Mouse (Mus musculus): ENCODE measurements around the gene Rhbg. TPM values are rescaled to one million over a fixed set of nuclear protein-coding genes. Genes with fewer than 3 reads are reported as not detected.
A peak's percentile ranks its signal among the peaks of the same experiment; 100 is the strongest.
"Not testable (repeated sequence)": the region's sequence is repeated elsewhere in the genome, so short reads cannot be mapped to it uniquely, and the experiment has no call there.

Rhbg gene
- polyA plus RNA-seq, 1 experiment from 2014 or later: 3.9 TPM

DNA sequence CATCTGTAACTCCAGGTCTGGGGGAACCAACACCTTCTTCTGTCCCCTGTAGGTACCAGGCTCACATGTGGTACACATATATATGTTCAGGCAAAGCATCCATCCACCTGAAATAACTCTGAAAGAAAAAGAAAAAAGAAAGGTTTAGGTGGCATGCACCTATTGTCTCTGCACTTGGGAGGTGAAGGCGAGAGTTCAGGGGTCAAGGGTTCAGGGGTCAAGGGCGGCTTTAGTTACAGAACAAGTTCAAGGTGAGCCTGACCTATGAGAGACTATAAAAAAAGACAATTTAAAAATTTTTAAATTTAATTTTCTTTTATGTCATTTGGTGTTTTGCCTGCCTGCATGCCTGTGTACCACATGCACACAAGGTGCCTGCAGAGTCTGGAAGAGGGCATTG lies 25.5 kb upstream of the Rhbg start:
- Histone ChIP-seq H3K4me2 (replicated peaks; ENCODE audit: low read depth, low read length) (0 out of 2 replicates have a peak overlapping the region, but pooled peaks have one; percentile 34), H3K36me3 (ENCODE audit: insufficient read depth, low read length) (no peaks in the 10 kb centered on the region), H3K9me3 (ENCODE audit: low read length) (no peaks in the 10 kb centered on the region), H3K4me3 (ENCODE audit: low read depth, low read length) (no peak overlapping the region), H3K27ac (ENCODE audit: low read length) (no peak overlapping the region), H3K9ac (replicated peaks; ENCODE audit: low read depth) (no peak overlapping the region), H3K27me3 (replicated peaks; ENCODE audit: insufficient read depth, low read length) (no peaks in the 10 kb centered on the region), H3K4me1 (ENCODE audit: insufficient read depth, low read depth, low read length) (no peaks in the 10 kb centered on the region)
- no peak for DNase-seq (ENCODE audit: low spot score)
- 92% methylated on average over 2 of the region's 2 CpGs for WGBS
- TF ChIP-seq EP300 (IDR thresholded peaks at IDR 0.05) (no peak), CTCF (IDR thresholded peaks at IDR 0.05) (no peak)
- no peak for ATAC-seq

DNA sequence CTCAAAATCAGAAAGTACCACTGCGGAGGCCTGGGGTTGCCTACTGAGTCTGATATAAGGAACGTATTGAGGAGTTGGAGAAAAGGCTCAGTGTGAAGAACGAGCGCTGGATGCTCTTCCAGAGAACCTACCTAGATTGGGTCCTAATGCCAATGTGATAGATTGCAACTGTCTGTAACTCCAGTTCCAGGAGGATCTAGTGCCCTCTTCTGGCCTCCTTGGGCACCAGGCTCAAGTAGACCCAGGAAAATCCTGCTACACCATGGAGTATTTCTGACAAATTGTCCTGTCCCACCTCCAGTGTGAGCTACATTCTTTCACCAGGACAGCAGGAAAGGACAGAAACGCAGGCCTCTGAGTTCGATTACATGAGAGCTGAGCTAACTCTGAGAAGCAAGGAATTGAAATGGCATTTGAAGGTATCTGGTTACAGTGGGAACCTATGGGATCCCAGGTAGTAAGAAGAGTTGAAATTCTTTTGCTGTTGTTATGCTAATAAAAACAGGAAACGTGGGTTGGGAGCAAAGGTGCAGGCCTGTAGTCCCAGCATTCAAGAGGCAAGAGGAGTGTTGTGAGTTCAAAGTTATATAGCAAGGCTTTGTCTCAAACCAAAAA lies 22.1 kb upstream of the Rhbg start:
- Histone ChIP-seq H3K27me3 (replicated peaks; ENCODE audit: insufficient read depth, low read length) (no peaks in the 10 kb centered on the region), H3K36me3 (ENCODE audit: insufficient read depth, low read length) (no peaks in the 10 kb centered on the region), H3K4me1 (ENCODE audit: insufficient read depth, low read depth, low read length) (no peaks in the 10 kb centered on the region), H3K4me2 (replicated peaks; ENCODE audit: low read depth, low read length) (no peak overlapping the region), H3K27ac (ENCODE audit: low read length) (no peak overlapping the region), H3K4me3 (ENCODE audit: low read depth, low read length) (no peak overlapping the region), H3K9me3 (ENCODE audit: low read length) (no peaks in the 10 kb centered on the region), H3K9ac (replicated peaks; ENCODE audit: low read depth) (no peak overlapping the region)
- WGBS: 28% methylated on average over 7 of the region's 7 CpGs
- ATAC-seq (0 out of 2 replicates have a peak, but pooled peaks have one; percentile 23), DNase-seq (ENCODE audit: low spot score) (no peak)
- TF ChIP-seq CTCF (IDR thresholded peaks at IDR 0.05) (peak; percentile 71), EP300 (IDR thresholded peaks at IDR 0.05) (no peak)

DNA sequence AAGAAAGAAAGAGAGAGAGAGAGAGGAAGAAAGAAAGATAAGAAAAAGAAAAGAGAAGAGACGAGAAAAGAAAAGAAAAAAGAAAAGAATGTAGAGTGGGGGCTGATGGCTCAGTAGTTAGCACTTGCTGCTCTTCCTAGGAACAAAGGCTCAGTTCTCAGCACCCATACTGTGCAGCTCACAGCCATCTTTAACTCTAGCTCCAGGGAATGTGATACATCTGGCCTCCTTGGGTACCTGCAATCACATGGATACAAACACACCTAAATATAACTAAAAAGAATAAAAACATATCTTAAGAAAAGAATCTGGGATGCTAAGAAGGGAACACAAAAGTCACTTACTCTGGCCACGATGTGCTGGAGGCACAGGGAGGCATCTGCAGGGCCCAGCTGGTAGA lies 21.6 kb upstream of the Rhbg start:
- WGBS: 84% methylated on average over 2 of the region's 2 CpGs
- Histone ChIP-seq H3K4me1 (ENCODE audit: insufficient read depth, low read depth, low read length) (no peaks in the 10 kb centered on the region), H3K9me3 (ENCODE audit: low read length) (no peaks in the 10 kb centered on the region), H3K27ac (ENCODE audit: low read length) (no peak overlapping the region), H3K27me3 (replicated peaks; ENCODE audit: insufficient read depth, low read length) (no peaks in the 10 kb centered on the region), H3K9ac (replicated peaks; ENCODE audit: low read depth) (no peak overlapping the region), H3K36me3 (ENCODE audit: insufficient read depth, low read length) (no peaks in the 10 kb centered on the region), H3K4me2 (replicated peaks; ENCODE audit: low read depth, low read length) (no peak overlapping the region), H3K4me3 (ENCODE audit: low read depth, low read length) (no peak overlapping the region)
- no peak for TF ChIP-seq CTCF (IDR thresholded peaks at IDR 0.05)
- no peak for TF ChIP-seq EP300 (IDR thresholded peaks at IDR 0.05)
- DNase-seq (ENCODE audit: low spot score) (no peak), ATAC-seq (no peak)

DNA sequence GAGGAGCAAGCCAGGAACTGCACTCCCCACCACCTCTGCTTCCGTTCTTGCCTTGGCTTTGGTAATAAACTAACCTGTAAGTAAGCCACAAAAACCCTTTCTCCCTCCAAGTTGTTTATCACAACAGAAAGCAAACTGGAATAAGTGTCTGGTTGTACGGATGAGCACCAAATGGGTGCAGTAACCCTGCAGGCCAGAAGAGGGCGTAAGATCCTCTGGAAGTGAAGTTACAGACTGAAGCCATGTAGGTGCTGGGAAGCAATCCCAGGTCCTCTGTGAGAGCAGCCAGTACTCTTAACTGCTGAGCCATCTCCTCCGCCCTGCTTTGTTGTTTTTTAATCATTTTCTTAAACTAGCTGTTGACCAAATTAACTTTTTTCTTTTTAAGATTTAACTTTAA lies 19.5 kb upstream of the Rhbg start:
- Histone ChIP-seq H3K9ac (replicated peaks; ENCODE audit: low read depth) (no peak overlapping the region), H3K4me1 (ENCODE audit: insufficient read depth, low read depth, low read length) (no peaks in the 10 kb centered on the region), H3K27me3 (replicated peaks; ENCODE audit: insufficient read depth, low read length) (no peaks in the 10 kb centered on the region), H3K9me3 (ENCODE audit: low read length) (no peaks in the 10 kb centered on the region), H3K4me2 (replicated peaks; ENCODE audit: low read depth, low read length) (no peak overlapping the region), H3K27ac (ENCODE audit: low read length) (no peak overlapping the region), H3K36me3 (ENCODE audit: insufficient read depth, low read length) (no peaks in the 10 kb centered on the region), H3K4me3 (ENCODE audit: low read depth, low read length) (no peak overlapping the region)
- ATAC-seq (no peak), DNase-seq (ENCODE audit: low spot score) (no peak)
- 93% methylated on average over 4 of the region's 4 CpGs for WGBS
- TF ChIP-seq EP300 (IDR thresholded peaks at IDR 0.05): no peak
- peak; percentile 49 for TF ChIP-seq CTCF (IDR thresholded peaks at IDR 0.05)

DNA sequence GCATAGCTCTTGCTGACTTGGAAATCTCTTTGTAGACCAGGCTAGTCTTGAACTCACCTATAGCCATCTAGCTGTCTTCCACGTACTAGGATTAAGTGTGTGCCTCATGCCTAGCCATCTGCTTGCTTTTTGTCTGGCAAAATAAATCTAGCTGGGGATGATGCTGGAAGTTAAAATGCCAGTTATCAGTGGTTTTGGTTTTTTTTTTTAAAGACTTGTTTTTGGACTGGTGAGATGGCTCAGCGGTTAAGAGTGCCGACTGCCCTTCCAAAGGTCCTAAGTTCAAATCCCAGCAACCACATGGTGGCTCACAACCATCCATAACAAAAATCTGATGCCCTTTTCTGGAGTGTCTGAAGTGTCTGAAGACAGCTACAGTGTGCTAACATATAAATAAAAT lies 17.4 kb upstream of the Rhbg start:
- ATAC-seq (no peak), DNase-seq (ENCODE audit: low spot score) (no peak)
- H3K4me1 ChIP-seq (ENCODE audit: insufficient read depth, low read depth, low read length): no peaks in the 10 kb centered on the region
- no peaks in the 10 kb centered on the region for H3K27me3 ChIP-seq (replicated peaks; ENCODE audit: insufficient read depth, low read length)
- no peak overlapping the region for H3K27ac ChIP-seq (ENCODE audit: low read length)
- no peaks in the 10 kb centered on the region for H3K36me3 ChIP-seq (ENCODE audit: insufficient read depth, low read length)
- TF ChIP-seq EP300 (IDR thresholded peaks at IDR 0.05) (no peak), CTCF (IDR thresholded peaks at IDR 0.05) (no peak)
- WGBS: 91% methylated on average over 3 of the region's 3 CpGs
- no peak overlapping the region for H3K4me2 ChIP-seq (replicated peaks; ENCODE audit: low read depth, low read length)
- no peak overlapping the region for H3K9ac ChIP-seq (replicated peaks; ENCODE audit: low read depth)
- no peaks in the 10 kb centered on the region for H3K9me3 ChIP-seq (ENCODE audit: low read length)
- H3K4me3 ChIP-seq (ENCODE audit: low read depth, low read length): no peak overlapping the region

DNA sequence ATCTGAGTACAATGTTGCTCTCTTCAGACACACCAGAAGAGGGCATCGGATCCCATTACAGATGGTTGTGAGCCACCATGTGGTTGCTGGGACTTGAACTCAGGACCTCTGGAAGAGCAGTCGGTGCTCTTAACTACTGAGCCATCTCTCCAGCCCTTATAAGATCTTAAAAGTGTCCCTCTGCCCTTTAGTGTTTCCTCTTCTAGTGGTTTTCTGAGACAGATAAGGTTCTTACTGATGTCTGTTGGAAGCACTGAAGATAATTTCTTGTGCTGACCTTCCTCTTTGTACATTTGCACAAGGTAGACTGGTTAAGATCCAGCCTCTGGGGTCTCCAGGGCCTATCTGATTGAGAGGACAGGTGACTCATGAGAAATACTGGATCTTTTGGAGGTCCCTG lies 16.8 kb upstream of the Rhbg start:
- H3K4me1 ChIP-seq (ENCODE audit: insufficient read depth, low read depth, low read length); H3K9ac ChIP-seq (replicated peaks; ENCODE audit: low read depth); H3K4me3 ChIP-seq (ENCODE audit: low read depth, low read length); DNase-seq (ENCODE audit: low spot score); H3K9me3 ChIP-seq (ENCODE audit: low read length); H3K27me3 ChIP-seq (replicated peaks; ENCODE audit: insufficient read depth, low read length); H3K4me2 ChIP-seq (replicated peaks; ENCODE audit: low read depth, low read length); ATAC-seq; H3K27ac ChIP-seq (ENCODE audit: low read length); H3K36me3 ChIP-seq (ENCODE audit: insufficient read depth, low read length): not testable (repeated sequence)
- 78% methylated on average over 2 of the region's 2 CpGs for WGBS

DNA sequence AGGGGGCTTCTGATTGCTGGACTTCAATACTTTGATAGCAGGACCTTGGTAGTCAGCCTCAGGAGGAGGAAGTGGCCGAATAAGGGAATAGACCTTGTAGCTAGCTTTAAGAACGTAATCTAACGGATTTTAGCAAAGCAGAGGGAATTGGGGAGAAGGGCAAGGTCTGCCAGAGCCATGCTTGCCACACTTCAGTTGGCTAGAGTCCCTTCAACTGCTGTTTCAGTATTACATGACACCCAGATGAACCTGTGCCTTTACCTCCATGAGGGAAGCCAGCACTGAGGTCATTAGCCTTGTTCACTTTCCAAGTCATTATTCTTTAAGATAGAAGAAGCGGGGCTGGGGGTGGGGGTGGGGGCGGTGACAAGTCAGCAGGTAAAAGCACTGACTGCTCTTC lies 14.5 kb upstream of the Rhbg start:
- WGBS: 81% methylated on average over 5 of the region's 5 CpGs
- Histone ChIP-seq H3K9me3 (ENCODE audit: low read length) (no peaks in the 10 kb centered on the region), H3K36me3 (ENCODE audit: insufficient read depth, low read length) (no peaks in the 10 kb centered on the region), H3K4me2 (replicated peaks; ENCODE audit: low read depth, low read length) (no peak overlapping the region), H3K4me3 (ENCODE audit: low read depth, low read length) (no peak overlapping the region), H3K27ac (ENCODE audit: low read length) (no peak overlapping the region), H3K27me3 (replicated peaks; ENCODE audit: insufficient read depth, low read length) (no peaks in the 10 kb centered on the region), H3K9ac (replicated peaks; ENCODE audit: low read depth) (no peak overlapping the region), H3K4me1 (ENCODE audit: insufficient read depth, low read depth, low read length) (no peaks in the 10 kb centered on the region)
- TF ChIP-seq CTCF (IDR thresholded peaks at IDR 0.05) (no peak), EP300 (IDR thresholded peaks at IDR 0.05) (no peak)
- ATAC-seq (no peak), DNase-seq (ENCODE audit: low spot score) (no peak)

DNA sequence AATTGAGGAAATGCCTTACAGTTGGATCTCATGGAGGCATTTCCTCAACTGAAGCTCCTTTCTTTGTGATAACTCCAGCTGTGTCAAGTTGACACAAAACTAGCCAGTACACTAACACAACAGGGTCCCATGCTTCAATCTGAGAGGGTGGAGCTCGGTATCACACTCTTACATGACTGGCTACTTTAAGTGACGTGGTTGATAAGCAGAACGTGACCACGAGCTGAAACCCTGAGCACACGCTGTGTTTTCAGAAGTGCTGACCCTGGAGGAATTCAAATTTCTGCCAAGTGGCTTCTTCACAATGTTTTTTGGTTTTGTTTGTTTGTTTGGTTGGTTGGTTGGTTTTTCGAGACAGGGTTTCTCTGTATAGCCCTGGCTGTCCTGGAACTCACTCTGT lies 13.5 kb upstream of the Rhbg start:
- H3K9me3 ChIP-seq (ENCODE audit: low read length); ATAC-seq; H3K27me3 ChIP-seq (replicated peaks; ENCODE audit: insufficient read depth, low read length); H3K4me2 ChIP-seq (replicated peaks; ENCODE audit: low read depth, low read length); H3K4me3 ChIP-seq (ENCODE audit: low read depth, low read length); H3K36me3 ChIP-seq (ENCODE audit: insufficient read depth, low read length); H3K27ac ChIP-seq (ENCODE audit: low read length); DNase-seq (ENCODE audit: low spot score); H3K9ac ChIP-seq (replicated peaks; ENCODE audit: low read depth); H3K4me1 ChIP-seq (ENCODE audit: insufficient read depth, low read depth, low read length): not testable (repeated sequence)
- 53% methylated on average over 6 of the region's 6 CpGs for WGBS

Measured in lung, postnatal 0 days (tissue).